Mouse (Mus musculus): ENCODE measurements at regions not wholly inside any gene's neighbourhood (a gene's known extent, or its start where the extent isn't known, plus 50 kb on each side); places are given as distances from the start of the nearest gene placed in this dataset.

GRCm38 (mm10) chr12:25148099-25148498 is 51.2 kb upstream of the Id2 start:
- Histone ChIP-seq H3K9me3 (no peaks in the 10 kb centered on the region), H3K36me3 (no peaks in the 10 kb centered on the region), H3K4me2 (replicated peaks) (no peak overlapping the region), H3K27ac (no peak overlapping the region), H3K4me3 (replicated peaks) (no peak overlapping the region), H3K9ac (no peak overlapping the region), H3K27me3 (replicated peaks) (no peaks in the 10 kb centered on the region), H3K4me1 (replicated peaks) (peaks cover 3% of the 10 kb centered on the region; the same call in 1 of the 2 replicates)
- no peak for ATAC-seq
- WGBS, result 84% methylated on average over 6 of the region's 6 CpGs

All from intestine, embryonic 15.5 days (tissue).